Mouse (Mus musculus) midbrain, embryonic 14.5 days (tissue): ENCODE results near the gene Spock1. TPM values are rescaled to one million over a fixed set of nuclear protein-coding genes. Genes with fewer than 3 reads are reported as not detected.

Experiments
- ATAC-seq: fragments of 200-750 bp; cut with Nextera tagmentation; 2 replicates; pipeline ENCODE4 v1.8.0; 2017; ENCODE audit warnings: moderate number of reproducible peaks, moderate library complexity; ENCODE audit not compliant: low FRiP score, low TSS enrichment
- DNase-seq: peaks from one replicate; pipeline ENCODE4 v3.0.0-alpha.2; 2015
- H3K27ac ChIP-seq: fragments of 300-500 bp; sonication (generic); replicated peaks from 2 replicates; pipeline ENCODE4 v1.5.1; 2014; ENCODE audit warnings: mild to moderate bottlenecking, low read depth, low read length, moderate library complexity
- H3K27me3 ChIP-seq: fragments of 300-500 bp; sonication (generic); 2 replicates; pipeline ENCODE4 v1.6.1; 2014; ENCODE audit warnings: low read length, control low read depth, mixed read lengths; ENCODE audit not compliant: control insufficient read depth, insufficient read depth
- H3K36me3 ChIP-seq: fragments of 300-500 bp; sonication (generic); 2 replicates; pipeline ENCODE4 v1.6.1; 2014; ENCODE audit warnings: low read length, control low read depth; ENCODE audit not compliant: control insufficient read depth, insufficient read depth
- H3K4me1 ChIP-seq: fragments of 300-500 bp; sonication (generic); 2 replicates; pipeline ENCODE4 v1.6.1; 2014; ENCODE audit warnings: mild to moderate bottlenecking, antibody characterized with exemption, low read length, control low read depth; ENCODE audit not compliant: control insufficient read depth, insufficient read depth
- H3K4me2 ChIP-seq: fragments of 300-500 bp; sonication (generic); 2 replicates; pipeline ENCODE4 v1.6.1; 2014; ENCODE audit warnings: mild to moderate bottlenecking, low read length, moderate library complexity
- H3K4me3 ChIP-seq: fragments of 300-500 bp; sonication (generic); replicated peaks from 2 replicates; pipeline ENCODE4 v1.5.1; 2014; ENCODE audit warnings: low read depth, low read length
- H3K9ac ChIP-seq: fragments of 300-500 bp; sonication (generic); replicated peaks from 2 replicates; pipeline ENCODE4 v1.6.1; 2014; ENCODE audit warnings: mild to moderate bottlenecking, low read length, moderate library complexity
- H3K9me3 ChIP-seq: fragments of 300-500 bp; sonication (generic); 2 replicates; pipeline ENCODE4 v1.6.1; 2016; ENCODE audit warnings: low read length, control low read depth, mixed read lengths; ENCODE audit not compliant: control insufficient read depth
- WGBS: fragments of 180-500 bp; shearing (Covaris S2); extraction: QIAGEN DNeasy Blood & Tissue Kit; methylation state at CpG from one replicate; pipeline ENCODE4 v1.1.7; 2014; 5-methylcytosine and 5-hydroxymethylcytosine counted together
- polyA plus RNA-seq: library from polyadenylated mRNA; unstranded; fragments of >200 nt; fragmentation: Nextera tagmentation; extraction: Ambion mirVana; gene quantifications from 2 replicates; pipeline ENCODE4 v1.2.1, GENCODE M21; 2014

Spock1 gene
- polyA plus RNA-seq, 1 experiment from 2014 or later, result 73.1 TPM

GRCm38 (mm10) chr13:57831374-57832163, 76.6 kb downstream of the Spock1 start:
- Histone ChIP-seq H3K27me3 (no peaks in the 10 kb centered on the region), H3K27ac (no peak overlapping the region), H3K4me2 (no peak overlapping the region), H3K4me3 (no peak overlapping the region), H3K4me1 (peaks cover 6% of the 10 kb centered on the region; the same call in 1 of the 2 replicates), H3K36me3 (no peaks in the 10 kb centered on the region), H3K9me3 (no peaks in the 10 kb centered on the region), H3K9ac (no peak overlapping the region)
- WGBS, result 74% methylated on average over 11 of the region's 11 CpGs
- no peak for ATAC-seq
- DNase-seq, result peak; percentile 26

- WGBS, result 47% methylated on average over 7 of the region's 7 CpGs
- Histone ChIP-seq H3K27ac (no peak overlapping the region), H3K27me3 (no peaks in the 10 kb centered on the region), H3K9me3 (no peaks in the 10 kb centered on the region), H3K9ac (no peak overlapping the region), H3K36me3 (no peaks in the 10 kb centered on the region), H3K4me3 (no peak overlapping the region), H3K4me2 (no peak overlapping the region), H3K4me1 (peaks cover 6% of the 10 kb centered on the region; the same call in 1 of the 2 replicates)
- peak; percentile 53 for DNase-seq
- no peak for ATAC-seq
These were observed 77.2 kb downstream of the Spock1 start for GRCm38 (mm10) chr13:57830896-57831295.

GRCm38 (mm10) chr13:57830091-57830490, 78.0 kb downstream of the Spock1 start:
- Histone ChIP-seq H3K9ac (no peak overlapping the region), H3K9me3 (no peaks in the 10 kb centered on the region), H3K4me3 (no peak overlapping the region), H3K4me1 (peaks cover 6% of the 10 kb centered on the region; the same call in 1 of the 2 replicates), H3K36me3 (no peaks in the 10 kb centered on the region), H3K27me3 (no peaks in the 10 kb centered on the region), H3K27ac (no peak overlapping the region), H3K4me2 (no peak overlapping the region)
- DNase-seq (no peak), ATAC-seq (no peak)
- 37% methylated on average over 2 of the region's 2 CpGs for WGBS

DNA sequence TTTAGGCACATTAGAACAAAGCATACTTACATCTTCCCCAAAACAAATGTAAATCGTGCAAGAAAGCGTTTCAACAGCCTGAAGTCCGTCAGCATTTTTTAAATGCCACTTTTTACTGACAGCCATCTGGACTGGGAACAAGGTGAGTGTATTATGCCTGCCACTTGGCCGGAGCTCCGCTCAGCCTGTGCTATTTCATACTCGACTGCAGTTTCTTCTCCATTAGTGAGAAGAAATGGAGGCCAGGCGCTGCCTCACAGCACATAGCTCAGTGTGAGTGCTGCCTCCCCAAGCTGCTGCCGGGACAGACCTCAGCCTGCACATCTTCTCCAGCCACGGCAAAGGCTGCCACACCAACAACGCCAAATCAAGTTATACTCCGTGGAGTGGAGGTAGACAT, 91.9 kb downstream of the Spock1 start:
- H3K4me3 ChIP-seq, result no peak overlapping the region
- no peak for ATAC-seq
- no peak overlapping the region for H3K4me2 ChIP-seq
- no peak overlapping the region for H3K27ac ChIP-seq
- no peaks in the 10 kb centered on the region for H3K27me3 ChIP-seq
- H3K36me3 ChIP-seq, result no peaks in the 10 kb centered on the region
- peaks cover 8% of the 10 kb centered on the region; the same call in 1 of the 2 replicates for H3K9me3 ChIP-seq
- no peaks in the 10 kb centered on the region for H3K4me1 ChIP-seq
- DNase-seq, result no peak
- 90% methylated on average over 11 of the region's 11 CpGs for WGBS
- no peak overlapping the region for H3K9ac ChIP-seq

- WGBS, result 91% methylated on average over 7 of the region's 7 CpGs
- ATAC-seq, result no peak
- no peak for DNase-seq
- H3K4me1 ChIP-seq, result no peaks in the 10 kb centered on the region
- H3K4me3 ChIP-seq, result no peak overlapping the region
- no peaks in the 10 kb centered on the region for H3K36me3 ChIP-seq
- H3K9ac ChIP-seq, result no peak overlapping the region
- no peak overlapping the region for H3K27ac ChIP-seq
- H3K9me3 ChIP-seq, result 0 out of 2 replicates have a peak, but pooled peaks cover 5% of the 10 kb centered on the region
- H3K27me3 ChIP-seq, result no peaks in the 10 kb centered on the region
- H3K4me2 ChIP-seq, result no peak overlapping the region
These were observed 95.5 kb downstream of the Spock1 start for GRCm38 (mm10) chr13:57812643-57813042.

GRCm38 (mm10) chr13:57811253-57811652, 96.9 kb downstream of the Spock1 start:
- WGBS, result 85% methylated on average over 2 of the region's 2 CpGs
- ATAC-seq (no peak), DNase-seq (no peak)
- Histone ChIP-seq H3K9me3 (no peaks in the 10 kb centered on the region), H3K4me3 (no peak overlapping the region), H3K9ac (no peak overlapping the region), H3K36me3 (no peaks in the 10 kb centered on the region), H3K4me1 (peaks cover 2% of the 10 kb centered on the region; the same call in 1 of the 2 replicates), H3K4me2 (no peak overlapping the region), H3K27me3 (no peaks in the 10 kb centered on the region), H3K27ac (no peak overlapping the region)

GRCm38 (mm10) chr13:57810816-57811215, 97.3 kb downstream of the Spock1 start:
- no peak for DNase-seq
- Histone ChIP-seq H3K9ac (no peak overlapping the region), H3K36me3 (no peaks in the 10 kb centered on the region), H3K4me1 (peaks cover 6% of the 10 kb centered on the region), H3K4me2 (no peak overlapping the region), H3K9me3 (no peaks in the 10 kb centered on the region), H3K4me3 (no peak overlapping the region), H3K27ac (no peak overlapping the region), H3K27me3 (no peaks in the 10 kb centered on the region)
- no peak for ATAC-seq
- 51% methylated on average over 2 of the region's 2 CpGs for WGBS

GRCm38 (mm10) chr13:57810083-57810482, 98.0 kb downstream of the Spock1 start:
- Histone ChIP-seq H3K4me2 (no peak overlapping the region), H3K9ac (no peak overlapping the region), H3K4me3 (no peak overlapping the region), H3K9me3 (no peaks in the 10 kb centered on the region), H3K27me3 (no peaks in the 10 kb centered on the region), H3K36me3 (no peaks in the 10 kb centered on the region), H3K4me1 (peaks cover 6% of the 10 kb centered on the region), H3K27ac (no peak overlapping the region)
- DNase-seq (no peak), ATAC-seq (no peak)
- 88% methylated on average over 5 of the region's 5 CpGs for WGBS

DNA sequence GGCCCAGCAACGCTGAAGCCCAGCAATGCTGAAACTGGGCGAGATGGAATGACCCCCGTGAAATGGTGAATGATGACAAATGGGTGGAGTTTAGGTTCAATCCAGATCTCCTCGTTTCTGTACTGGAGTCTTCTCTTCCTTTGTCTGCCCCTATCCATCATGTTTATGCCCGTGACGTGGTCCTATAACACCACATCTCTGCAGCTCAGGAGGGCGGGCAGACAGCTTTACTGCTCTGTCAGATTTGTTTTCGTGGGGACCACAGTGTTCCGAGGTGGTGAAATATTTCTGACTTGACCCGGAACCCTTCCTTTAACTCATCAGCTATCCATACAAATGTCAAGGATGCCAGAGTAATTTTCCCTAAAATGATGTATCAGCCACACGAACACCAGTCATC, 98.5 kb downstream of the Spock1 start:
- 84% methylated on average over 11 of the region's 11 CpGs for WGBS
- Histone ChIP-seq H3K27ac (no peak overlapping the region), H3K36me3 (no peaks in the 10 kb centered on the region), H3K9ac (no peak overlapping the region), H3K27me3 (no peaks in the 10 kb centered on the region), H3K4me3 (no peak overlapping the region), H3K9me3 (no peaks in the 10 kb centered on the region), H3K4me1 (peaks cover 6% of the 10 kb centered on the region), H3K4me2 (no peak overlapping the region)
- no peak for DNase-seq
- no peak for ATAC-seq
